Mouse (Mus musculus) CH12.LX (cell line): ENCODE measurements at regions not wholly inside any gene's neighbourhood (a gene's known extent, or its start where the extent isn't known, plus 50 kb on each side); places are given as distances from the start of the nearest gene placed in this dataset.

ENCODE experiments used
- DNase-seq: peaks from one replicate; pipeline ENCODE4 v3.0.0-alpha.2; 2013; ENCODE audit errors: extremely low read depth
- H3K27ac ChIP-seq: 2 replicates; pipeline ENCODE4 v1.5.1; 2012; ENCODE audit warnings: low read depth, mild to moderate bottlenecking, control low read depth, moderate library complexity; ENCODE audit not compliant: insufficient read depth
- H3K27me3 ChIP-seq: replicated peaks from 2 replicates; pipeline ENCODE3; 2012; ENCODE audit warnings: inconsistent platforms
- H3K36me3 ChIP-seq, 2 experiments: replicated peaks in 1 of 2; 2 replicates each; pipeline versions ENCODE3 to v1.6.1; 2012; ENCODE audit warnings: inconsistent platforms in 1 of 2, low read length in 1 of 2, mild to moderate bottlenecking in 1 of 2, mixed read lengths in 1 of 2, moderate library complexity in 1 of 2; ENCODE audit not compliant: control insufficient read depth in 1 of 2, insufficient read depth in 1 of 2
- H3K4me1 ChIP-seq, 2 experiments: 2 replicates each; pipeline ENCODE4 v1.6.1; 2012; ENCODE audit warnings: inconsistent platforms in 1 of 2, moderate library complexity in 1 of 2; ENCODE audit not compliant: insufficient read depth in 2 of 2, control insufficient read depth in 1 of 2
- H3K4me2 ChIP-seq: 2 replicates; pipeline ENCODE4 v1.6.1; 2012; ENCODE audit warnings: low read depth, mild to moderate bottlenecking, control low read depth; ENCODE audit not compliant: poor library complexity, insufficient read depth, severe bottlenecking
- H3K4me3 ChIP-seq, 3 experiments: fragments of 150-350 bp in 1 of 3; sonication (generic) in 1 of 3; replicated peaks in 1 of 3; 2 replicates each; pipeline versions ENCODE3 to v1.5.1; 2011 to 2012; ENCODE audit warnings: low read depth in 2 of 3, low read length in 2 of 3, mild to moderate bottlenecking in 2 of 3, moderate library complexity in 2 of 3, control low read depth in 1 of 3, improper control_type of control experiment in 1 of 3, inconsistent platforms in 1 of 3, mixed read lengths in 1 of 3; ENCODE audit not compliant: poor library complexity in 1 of 3
- H3K79me2 ChIP-seq: replicated peaks from 2 replicates; pipeline ENCODE4 v1.6.1; 2012; ENCODE audit warnings: mild to moderate bottlenecking, moderate library complexity; ENCODE audit not compliant: control insufficient read depth, poor library complexity, insufficient read depth, severe bottlenecking; ENCODE audit errors: extremely low read depth
- H3K9ac ChIP-seq: 2 replicates; pipeline ENCODE4 v1.6.1; 2012; ENCODE audit warnings: low read depth, mild to moderate bottlenecking, control low read depth, moderate library complexity; ENCODE audit not compliant: insufficient read depth
- H3K9me3 ChIP-seq: replicated peaks from 2 replicates; pipeline ENCODE3; 2012; ENCODE audit warnings: low read length, inconsistent platforms, mixed read lengths
- BHLHE40 ChIP-seq: IDR thresholded peaks from 2 replicates; pipeline ENCODE4 v1.6.1; 2011; ENCODE audit warnings: mild to moderate bottlenecking, low read depth, low read length, improper control_type of control experiment
- CHD1 ChIP-seq: IDR thresholded peaks from 2 replicates; pipeline ENCODE4 v1.6.1; 2012; ENCODE audit warnings: low read depth, low read length, improper control_type of control experiment, inconsistent platforms
- CTCF ChIP-seq, 2 experiments: IDR thresholded peaks in 1 of 2; conservative IDR thresholded peaks in 1 of 2; 2 replicates each; pipeline ENCODE4 v1.5.1; 2011 to 2012; ENCODE audit warnings: low read depth in 2 of 2, low read length in 2 of 2, improper control_type of control experiment in 1 of 2, inconsistent platforms in 1 of 2, mild to moderate bottlenecking in 1 of 2, moderate library complexity in 1 of 2
- ELF1 ChIP-seq: IDR thresholded peaks from 2 replicates; pipeline ENCODE4 v1.6.1; 2014; ENCODE audit warnings: low read depth, mild to moderate bottlenecking, inconsistent platforms, low read length, improper control_type of control experiment
- ETS1 ChIP-seq: conservative IDR thresholded peaks from 2 replicates; pipeline ENCODE4 v1.6.1; 2012; ENCODE audit warnings: low read depth, mild to moderate bottlenecking, inconsistent platforms, low read length, improper control_type of control experiment, moderate library complexity
- KAT2A ChIP-seq: IDR thresholded peaks from 2 replicates; pipeline ENCODE4 v1.6.1; 2012; ENCODE audit warnings: low read length, improper control_type of control experiment, inconsistent platforms; ENCODE audit not compliant: insufficient replicate concordance
- MAFK ChIP-seq: IDR thresholded peaks from 2 replicates; pipeline ENCODE4 v1.6.1; 2011; ENCODE audit warnings: low read length, improper control_type of control experiment; ENCODE audit not compliant: insufficient replicate concordance
- MAX ChIP-seq: IDR thresholded peaks from 2 replicates; pipeline ENCODE4 v1.6.1; 2011; ENCODE audit warnings: low read length, improper control_type of control experiment
- MAZ ChIP-seq: IDR thresholded peaks from 2 replicates; pipeline ENCODE4 v1.6.1; 2012; ENCODE audit warnings: low read depth, mild to moderate bottlenecking, inconsistent platforms, low read length, improper control_type of control experiment, moderate library complexity
- MXI1 ChIP-seq: IDR thresholded peaks from 2 replicates; pipeline ENCODE4 v1.6.1; 2011; ENCODE audit warnings: mild to moderate bottlenecking, low read depth, low read length, improper control_type of control experiment
- MYC ChIP-seq: IDR thresholded peaks from 2 replicates; pipeline ENCODE4 v1.6.1; 2011; ENCODE audit warnings: low read depth, mild to moderate bottlenecking, improper control_type of control experiment, low read length
- NRF1 ChIP-seq: IDR thresholded peaks from 2 replicates; pipeline ENCODE4 v1.6.1; 2014; ENCODE audit warnings: low read depth, mild to moderate bottlenecking, inconsistent platforms, low read length, improper control_type of control experiment, moderate library complexity
- PAX5 ChIP-seq: IDR thresholded peaks from 2 replicates; pipeline ENCODE4 v1.6.1; 2012; ENCODE audit warnings: low read length, inconsistent platforms, mixed read lengths
- POLR2A ChIP-seq: IDR thresholded peaks from 2 replicates; pipeline ENCODE4 v1.6.1; 2011; ENCODE audit warnings: low read depth, mild to moderate bottlenecking, improper control_type of control experiment, low read length
- SIN3A ChIP-seq: IDR thresholded peaks from 2 replicates; pipeline ENCODE4 v1.6.1; 2012; ENCODE audit warnings: low read length, improper control_type of control experiment, inconsistent platforms
- SMC3 ChIP-seq: IDR thresholded peaks from 2 replicates; pipeline ENCODE4 v1.6.1; 2011; ENCODE audit warnings: low read depth, low read length, improper control_type of control experiment
- UBTF ChIP-seq: IDR thresholded peaks from 2 replicates; pipeline ENCODE4 v1.6.1; 2012; ENCODE audit warnings: low read depth, mild to moderate bottlenecking, inconsistent platforms, low read length, improper control_type of control experiment, moderate library complexity
- USF1 ChIP-seq: IDR thresholded peaks from 2 replicates; pipeline ENCODE4 v1.6.1; 2014; ENCODE audit warnings: low read depth, mild to moderate bottlenecking, inconsistent platforms, low read length, improper control_type of control experiment
- USF2 ChIP-seq: conservative IDR thresholded peaks from 2 replicates; pipeline ENCODE4 v1.6.1; 2011; ENCODE audit warnings: low read depth, low read length, improper control_type of control experiment
- ZKSCAN1 ChIP-seq: IDR thresholded peaks from 2 replicates; pipeline ENCODE4 v1.6.1; 2012; ENCODE audit warnings: low read depth, inconsistent platforms, low read length, improper control_type of control experiment, borderline replicate concordance
- dilution Hi-C: fragments of 300-500 bp; cut with MboI; formaldehyde crosslinking; loops from 2 replicates; pipeline ENCODE4 v1.14.3; 2020; ENCODE audit warnings: low sequenced_read_pairs; ENCODE audit not compliant: extremely low pct_unique_long_range_greater_than_20kb, extremely low pct_ligation_motif_present
- in situ Hi-C: fragments of 300-500 bp; cut with MboI; formaldehyde crosslinking; loops from 3 replicates; pipeline ENCODE4 v1.14.3; 2019; ENCODE audit warnings: low sequenced_read_pairs, low pct_ligation_motif_present, low pct_unique_long_range_greater_than_20kb, mixed read lengths

DNA sequence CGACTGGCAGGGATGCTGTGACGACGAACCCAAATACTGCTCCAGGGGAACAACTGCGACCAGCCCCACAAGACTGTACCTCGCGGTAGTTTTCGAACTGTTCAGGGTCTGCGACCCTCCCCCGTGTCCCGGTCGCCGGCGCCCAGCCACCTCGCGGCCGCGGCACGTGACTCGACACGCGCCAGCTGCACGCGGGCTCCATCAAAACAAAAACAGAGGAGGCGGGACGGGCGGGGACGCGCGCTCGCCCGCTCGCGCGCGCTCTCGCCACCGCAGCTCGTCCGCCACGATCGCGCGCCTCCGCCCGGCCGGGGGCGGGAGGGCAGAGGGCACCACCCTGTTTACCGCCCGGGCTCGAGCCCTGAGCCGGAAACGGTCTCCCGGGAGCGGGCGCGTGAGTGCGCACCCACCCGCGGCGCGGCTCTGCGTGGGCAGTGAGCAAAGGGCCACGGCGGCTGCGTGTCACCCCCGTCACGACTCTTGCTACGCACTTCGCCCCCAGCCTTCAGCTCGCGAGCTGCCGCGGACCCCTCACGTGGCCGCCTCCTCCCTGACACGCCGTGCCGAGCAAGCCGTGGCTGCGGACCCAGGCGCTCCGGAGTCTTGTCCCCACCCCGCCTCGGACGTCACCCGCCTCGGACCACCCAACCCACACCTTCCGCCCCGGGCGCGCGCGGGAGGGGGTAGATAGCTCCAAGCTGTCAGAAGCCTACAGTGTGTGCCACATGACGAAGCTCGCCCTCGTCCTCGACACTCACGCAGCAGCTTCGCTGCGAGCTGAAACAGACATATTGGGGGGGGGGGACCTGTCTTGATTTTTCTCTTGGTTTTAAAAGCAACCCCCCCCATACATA, 182.1 kb upstream of the Mkln1 start:
- Histone ChIP-seq H3K9me3 (no peaks in the 10 kb centered on the region), H3K4me2 (peak overlapping the region; percentile 89), H3K27ac (peak overlapping the region; percentile 47), H3K79me2 (peaks cover 37% of the 10 kb centered on the region), H3K27me3 (no peaks in the 10 kb centered on the region), H3K4me3 (peak overlapping the region; percentile 81 to 95 (median 83)), H3K9ac (peak overlapping the region; percentile 95), H3K4me1 (peaks cover 0 to 35% of the 10 kb centered on the region in 2 experiments; a peak in 2 of 4 replicates), H3K36me3 (peaks cover 0 to 43% of the 10 kb centered on the region in 2 experiments)
- in situ Hi-C loops (loop anchor here (25.0 kb wide), 1 partner anchor 171 kb away; the partner anchor contains the start of gene Mkln1), dilution Hi-C loops (no loop called here)
- peak; percentile 70; the same call in 1 of the 2 replicates for TF ChIP-seq SIN3A
- no peak for TF ChIP-seq MAFK
- TF ChIP-seq USF1: peak; percentile 75
- no peak for TF ChIP-seq ETS1
- peak; percentile 57 for TF ChIP-seq ELF1
- TF ChIP-seq CHD1: no peak
- TF ChIP-seq ZKSCAN1: no peak
- peak; percentile 35; the same call in 1 of the 2 replicates for TF ChIP-seq MYC
- no peak for TF ChIP-seq KAT2A
- 0 out of 2 replicates have a peak, but pooled peaks have one; percentile 56 for TF ChIP-seq MAZ
- peak; percentile 50; the same call in 1 of the 2 replicates for TF ChIP-seq POLR2A
- TF ChIP-seq MXI1: peak; percentile 50
- peak; percentile 56; the same call in 1 of the 2 replicates for TF ChIP-seq MAX
- 0 out of 2 replicates have a peak, but pooled peaks have one; percentile 23 for TF ChIP-seq USF2
- TF ChIP-seq BHLHE40: peak; percentile 96
- DNase-seq: peak; percentile 45

- DNase-seq: no peak
- H3K9me3 ChIP-seq: no peaks in the 10 kb centered on the region
- H3K4me1 ChIP-seq: peaks cover 0 to 41% of the 10 kb centered on the region in 2 experiments; a peak in 2 of 4 replicates
- H3K36me3 ChIP-seq: peaks cover 0 to 37% of the 10 kb centered on the region in 2 experiments
- TF ChIP-seq UBTF: no peak
- TF ChIP-seq SIN3A: no peak
- TF ChIP-seq POLR2A: no peak
- no peak for TF ChIP-seq ZKSCAN1
- TF ChIP-seq PAX5: no peak
- no peak for TF ChIP-seq NRF1
- TF ChIP-seq SMC3: no peak
- TF ChIP-seq CTCF (conservative IDR thresholded peaks at IDR 0.05 in 1 of 2, IDR thresholded peaks at IDR 0.05 in 1 of 2; ENCODE audit: low read depth in 2 of 2, low read length in 2 of 2): no peak
- peak overlapping the region; percentile 95 for H3K9ac ChIP-seq
- peaks cover 32% of the 10 kb centered on the region for H3K79me2 ChIP-seq
- in situ Hi-C loops: loop anchor here (25.0 kb wide), 1 partner anchor 170 kb away; the partner anchor contains the start of gene Mkln1
- dilution Hi-C loops: no loop called here
- peak overlapping the region; percentile 81 to 95 (median 83) for H3K4me3 ChIP-seq
- H3K4me2 ChIP-seq: peak overlapping the region; percentile 89
- peak overlapping the region; percentile 16; the same call in 1 of the 2 replicates for H3K27ac ChIP-seq
- no peaks in the 10 kb centered on the region for H3K27me3 ChIP-seq
These were observed 181.4 kb upstream of the Mkln1 start for GRCm38 (mm10) chr6:31217060-31217541.
